Mouse (Mus musculus) stomach, postnatal 0 days (tissue): ENCODE data around the gene Oca2.

Source experiments
- CTCF ChIP-seq: IDR thresholded peaks from 2 replicates; pipeline ENCODE4 v1.5.1; 2016; ENCODE audit warnings: antibody characterized with exemption, low read depth, mild to moderate bottlenecking, moderate library complexity
- EP300 ChIP-seq: optimal IDR thresholded peaks from 2 replicates; pipeline ENCODE3; 2016; ENCODE audit warnings: antibody characterized with exemption

GRCm38 (mm10) chr7:56498242-56498641, 258.7 kb downstream of the Oca2 start:
- TF ChIP-seq CTCF (no peak), EP300 (no peak)
